ENCODE assay signal across 35 mouse cellular contexts in the genomic region with DNA sequence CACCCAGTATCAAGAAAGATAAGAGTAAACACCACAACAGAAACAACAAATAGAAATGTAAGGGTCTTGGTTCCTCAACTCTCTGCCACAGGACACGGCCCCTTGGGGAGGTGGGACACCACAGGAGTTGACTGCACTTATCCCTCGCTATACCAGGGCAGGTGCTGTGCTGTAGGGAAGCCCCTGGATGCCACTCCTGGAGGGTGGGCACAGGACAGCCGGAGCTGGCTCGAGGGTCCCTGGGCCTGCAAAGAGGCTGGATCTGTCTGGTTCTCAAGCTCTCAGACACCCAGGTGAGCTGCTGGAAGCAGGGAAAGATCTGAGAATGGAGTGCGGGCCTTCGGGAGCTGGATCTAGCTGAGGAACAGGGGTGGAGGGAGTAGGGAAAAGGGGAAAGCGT.
"Had no signal": no experiment of that assay in that cellular context is flagged by ENCODE, and none has a peak within 500 bp of the region (broad histone marks: within the 10 kb centered on the region; RNA-seq: fewer than 3 reads in every experiment).

No protein-coding gene starts in this region.

- H3K36me3 ChIP-seq: heart, embryonic 10.5 days; heart, embryonic 12.5 days; heart, embryonic 13.5 days; heart, embryonic 15.5 days; hindbrain, embryonic 10.5 days; hindbrain, embryonic 12.5 days; hindbrain, embryonic 13.5 days; hindbrain, embryonic 15.5 days; intestine, embryonic 15.5 days; kidney, embryonic 15.5 days had no signal

- H3K9me3 ChIP-seq: heart, embryonic 10.5 days; heart, embryonic 12.5 days; heart, embryonic 15.5 days; hindbrain, embryonic 10.5 days; hindbrain, embryonic 12.5 days; hindbrain, embryonic 13.5 days; hindbrain, embryonic 15.5 days; intestine, embryonic 15.5 days; kidney, embryonic 15.5 days had no signal

- H3K4me2 ChIP-seq: heart, embryonic 11.5 days; heart, embryonic 12.5 days; heart, embryonic 13.5 days; heart, embryonic 15.5 days; hindbrain, embryonic 12.5 days; hindbrain, embryonic 13.5 days; hindbrain, embryonic 14.5 days; hindbrain, embryonic 15.5 days; intestine, embryonic 15.5 days; kidney, embryonic 15.5 days had no signal

- ATAC-seq: hindbrain, embryonic 16.5 days; hindbrain, postnatal 0 days; inflammation-experienced regulatory T-cells, adult 6 months; intestine, embryonic 15.5 days; intestine, embryonic 16.5 days; intestine, postnatal 0 days had no signal

- H3K4me3 ChIP-seq: heart, embryonic 10.5 days; heart, embryonic 12.5 days; heart, embryonic 13.5 days; heart, embryonic 15.5 days; hindbrain, embryonic 10.5 days; hindbrain, embryonic 12.5 days; hindbrain, embryonic 13.5 days; hindbrain, embryonic 15.5 days; intestine, embryonic 15.5 days; kidney, embryonic 15.5 days; layer of hippocampus, adult 2 months had no signal

- H3K27ac ChIP-seq: heart, embryonic 10.5 days; heart, embryonic 13.5 days; heart, embryonic 15.5 days; hindbrain, embryonic 10.5 days; hindbrain, embryonic 12.5 days; hindbrain, embryonic 13.5 days; hindbrain, embryonic 14.5 days; hindbrain, embryonic 15.5 days; hindbrain, postnatal 0 days; intestine, embryonic 15.5 days; kidney, embryonic 15.5 days; kidney, postnatal 0 days; layer of hippocampus, adult 2 months had no signal

- H3K27me3 ChIP-seq: heart, embryonic 12.5 days; heart, embryonic 13.5 days; heart, embryonic 15.5 days; hindbrain, embryonic 12.5 days; hindbrain, embryonic 13.5 days; hindbrain, embryonic 15.5 days; intestine, embryonic 15.5 days; kidney, embryonic 15.5 days had no signal

- H3K4me1 ChIP-seq: heart, embryonic 10.5 days; heart, embryonic 12.5 days; heart, embryonic 13.5 days; heart, embryonic 15.5 days; hindbrain, embryonic 10.5 days; hindbrain, embryonic 12.5 days; hindbrain, embryonic 13.5 days; hindbrain, embryonic 15.5 days; intestine, embryonic 15.5 days; kidney, embryonic 15.5 days had no signal

- DNase-seq: heart, postnatal 10 days; heart, postnatal 14 days; heart, postnatal 36 days; heart, postnatal 4 days; kidney, adult 11 months; kidney, adult 18-20 months; kidney, adult 2 months; kidney, adult 8-10 months; kidney, adult 9 months; kidney, postnatal 10 days; kidney, postnatal 14 days; kidney, postnatal 25 days; kidney, postnatal 36 days; kidney, postnatal 4 days; layer of hippocampus, adult 9-11 months; layer of hippocampus, postnatal 36 days had no signal

- H3K9ac ChIP-seq: heart, embryonic 12.5 days; heart, embryonic 13.5 days; heart, embryonic 15.5 days; hindbrain, embryonic 12.5 days; hindbrain, embryonic 13.5 days; hindbrain, embryonic 14.5 days; hindbrain, embryonic 15.5 days; intestine, embryonic 15.5 days; kidney, embryonic 15.5 days had no signal
